Mouse (Mus musculus) E14TG2a.4 (cell line): ENCODE results near the gene Josd1.
A peak's percentile ranks its signal among the peaks of the same experiment; 100 is the strongest.
"Not testable (repeated sequence)": the region's sequence is repeated elsewhere in the genome, so short reads cannot be mapped to it uniquely, and the experiment has no call there.

ENCODE experiments used
- H3K27me3 ChIP-seq: 2 replicates; pipeline ENCODE4 v1.6.1; 2014; ENCODE audit warnings: low read length, control low read depth; ENCODE audit not compliant: insufficient read depth
- H3K36me3 ChIP-seq: 2 replicates; pipeline ENCODE4 v1.6.1; 2014; ENCODE audit warnings: low read length, control low read depth; ENCODE audit not compliant: insufficient read depth
- H3K4me1 ChIP-seq: replicated peaks from 2 replicates; pipeline ENCODE4 v1.6.1; 2014; ENCODE audit warnings: low read depth, low read length, control low read depth
- H3K4me3 ChIP-seq: replicated peaks from 2 replicates; pipeline ENCODE4 v1.5.1; 2014; ENCODE audit warnings: mild to moderate bottlenecking, low read length
- H3K9me3 ChIP-seq: 2 replicates; pipeline ENCODE4 v1.6.1; 2014; ENCODE audit warnings: low read length, control low read depth
- CTCF ChIP-seq: conservative IDR thresholded peaks from 2 replicates; pipeline ENCODE4 v1.5.1; 2014; ENCODE audit warnings: low read length
- NANOG ChIP-seq: IDR thresholded peaks from 2 replicates; pipeline ENCODE4 v1.6.1; 2014; ENCODE audit warnings: borderline replicate concordance, low read length, mixed read lengths
- POU5F1 ChIP-seq: IDR thresholded peaks from 2 replicates; pipeline ENCODE4 v1.6.1; 2014; ENCODE audit warnings: low read length, borderline replicate concordance

The Josd1 gene

DNA sequence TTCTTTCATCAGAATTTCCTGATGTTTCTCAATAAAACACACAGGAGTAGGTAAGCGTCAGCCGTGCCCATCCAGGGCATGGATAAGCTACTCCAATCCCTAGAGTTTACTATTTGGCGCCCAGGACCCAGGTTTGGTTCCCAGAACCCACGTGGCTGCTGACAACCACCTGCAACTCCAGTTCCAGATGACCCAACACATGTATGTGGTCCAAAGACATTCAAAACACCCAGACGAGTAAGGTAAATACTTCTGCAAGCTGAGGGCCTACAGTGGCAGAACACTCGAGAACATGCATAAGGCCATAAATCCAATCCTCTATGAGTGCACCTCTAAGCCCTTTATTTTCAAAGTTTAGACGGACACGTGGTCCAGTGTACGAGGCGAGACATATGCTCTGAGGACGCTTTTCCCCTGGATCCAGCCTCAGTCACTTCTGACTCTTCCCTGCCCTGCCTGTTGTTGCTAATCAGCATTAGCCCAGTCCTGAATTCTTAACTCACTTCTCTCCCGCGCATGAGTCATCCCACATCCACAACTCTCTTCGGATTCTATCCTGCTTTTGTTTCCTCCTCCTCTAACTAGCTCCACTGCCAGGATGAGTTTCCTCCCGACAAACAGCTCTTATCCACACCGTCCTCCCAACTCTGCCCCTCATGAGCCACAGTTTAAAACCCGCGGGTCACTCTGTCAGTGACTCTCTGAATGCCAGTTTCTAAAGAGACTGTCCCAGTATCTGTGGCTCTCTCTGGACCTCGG is 3.8 kb downstream of the Josd1 start:
- peaks cover 64% of the 10 kb centered on the region for H3K36me3 ChIP-seq
- TF ChIP-seq CTCF (no peak), NANOG (no peak), POU5F1 (no peak)
- H3K4me1 ChIP-seq: peaks cover 82% of the 10 kb centered on the region
- H3K4me3 ChIP-seq: no peak overlapping the region
- H3K27me3 ChIP-seq: no peaks in the 10 kb centered on the region
- H3K9me3 ChIP-seq: no peaks in the 10 kb centered on the region

DNA sequence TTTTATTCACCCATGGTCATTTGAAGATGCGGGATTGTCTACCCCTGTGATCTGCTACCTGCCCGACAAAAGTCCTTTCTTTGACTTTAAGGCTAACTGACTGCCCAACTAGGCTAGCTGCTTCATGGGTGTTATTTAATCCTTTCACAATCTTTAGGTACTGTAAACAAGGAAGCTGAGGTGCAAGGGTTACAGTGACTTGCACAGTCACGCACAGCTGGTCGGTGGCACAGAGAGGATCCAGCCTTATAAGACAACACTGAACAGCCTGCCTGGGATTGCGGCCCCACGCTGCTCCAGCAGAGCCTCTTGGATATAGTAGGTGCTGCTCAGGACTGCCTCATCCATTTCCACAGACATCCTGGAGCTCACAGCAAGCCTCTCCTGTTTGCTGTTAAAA is 4.6 kb downstream of the Josd1 start:
- Histone ChIP-seq H3K9me3 (no peaks in the 10 kb centered on the region), H3K27me3 (no peaks in the 10 kb centered on the region), H3K4me3 (no peak overlapping the region), H3K36me3 (peaks cover 67% of the 10 kb centered on the region), H3K4me1 (peaks cover 79% of the 10 kb centered on the region)
- TF ChIP-seq POU5F1 (no peak), CTCF (no peak), NANOG (no peak)

DNA sequence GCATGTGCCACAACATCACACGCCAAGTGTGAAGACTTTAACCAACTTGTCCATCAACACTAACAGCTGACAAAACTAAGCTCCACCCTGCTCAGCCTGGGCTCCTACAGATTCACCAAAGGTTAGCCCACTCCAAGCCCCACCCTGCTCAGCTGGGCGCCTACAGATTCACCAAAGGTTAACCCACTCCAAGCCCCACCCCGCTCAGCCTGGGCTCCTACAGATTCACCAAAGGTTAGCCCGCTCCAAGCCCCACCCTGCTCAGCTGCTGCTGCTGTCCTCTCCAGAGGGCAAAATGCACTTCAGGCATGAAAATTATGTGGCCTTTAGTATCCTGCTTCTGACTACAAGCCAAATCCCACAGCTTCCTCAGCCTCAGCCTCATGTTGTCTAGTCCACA is 5.7 kb downstream of the Josd1 start:
- TF ChIP-seq CTCF: no peak
- no peak for TF ChIP-seq NANOG
- TF ChIP-seq POU5F1: no peak
- Histone ChIP-seq H3K4me3 (peak overlapping the region; percentile 26; the same call in 1 of the 2 replicates), H3K4me1 (peaks cover 78% of the 10 kb centered on the region), H3K36me3 (peaks cover 79% of the 10 kb centered on the region), H3K27me3 (no peaks in the 10 kb centered on the region), H3K9me3 (no peaks in the 10 kb centered on the region)

DNA sequence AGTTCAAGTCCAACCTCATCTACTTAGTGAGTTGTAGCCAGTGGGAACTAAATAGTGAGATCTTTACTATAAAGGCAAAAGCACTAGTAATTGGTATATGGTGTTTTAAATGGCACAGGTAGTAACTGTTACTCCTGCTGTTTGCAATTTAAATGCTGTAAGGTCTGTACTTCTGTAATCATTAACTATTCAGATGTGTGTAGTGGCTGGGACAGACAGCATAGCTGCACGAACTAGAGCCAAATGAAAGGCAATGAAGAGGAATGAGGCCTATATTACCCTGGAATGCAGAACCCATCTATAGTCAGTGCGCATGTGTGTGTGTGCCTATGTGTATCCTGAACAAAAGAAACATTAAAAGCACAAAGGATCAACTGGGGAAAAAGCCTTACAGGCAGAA is 9.8 kb downstream of the Josd1 start:
- Histone ChIP-seq H3K4me3 (no peak overlapping the region), H3K9me3 (no peaks in the 10 kb centered on the region), H3K27me3 (no peaks in the 10 kb centered on the region), H3K36me3 (peaks cover 83% of the 10 kb centered on the region), H3K4me1 (peaks cover 66% of the 10 kb centered on the region)
- TF ChIP-seq POU5F1: no peak
- TF ChIP-seq NANOG: no peak
- TF ChIP-seq CTCF: no peak

DNA sequence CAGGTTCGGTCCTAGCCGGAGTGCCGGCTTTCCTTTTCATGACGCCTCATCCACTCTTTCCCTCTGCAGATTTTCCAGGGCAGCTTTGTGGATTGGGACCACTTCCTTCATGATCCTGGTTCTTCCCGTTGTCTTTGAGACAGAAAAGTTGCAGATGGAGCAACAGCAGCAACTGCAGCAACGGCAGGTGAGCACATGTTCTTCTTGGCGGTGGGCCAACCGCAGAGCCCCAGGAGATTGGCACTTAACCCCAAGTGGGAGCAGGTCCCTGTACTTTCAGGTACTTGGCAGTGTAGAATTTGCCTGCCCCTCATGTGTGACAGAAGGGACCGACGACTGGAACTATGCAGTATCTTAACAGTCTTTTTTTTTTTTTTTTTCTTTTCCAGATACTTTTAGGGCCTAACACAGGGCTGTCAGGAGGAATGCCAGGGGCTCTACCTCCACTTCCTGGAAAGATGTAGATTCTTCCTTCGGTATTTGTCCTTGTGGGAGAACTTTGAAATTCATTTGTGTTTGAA is 15.8 kb downstream of the Josd1 start:
- H3K4me3 ChIP-seq: peak overlapping the region; percentile 97
- H3K9me3 ChIP-seq, H3K27me3 ChIP-seq: not testable (repeated sequence)
- H3K36me3 ChIP-seq: peaks cover 66% of the 10 kb centered on the region
- peaks cover 59% of the 10 kb centered on the region for H3K4me1 ChIP-seq

DNA sequence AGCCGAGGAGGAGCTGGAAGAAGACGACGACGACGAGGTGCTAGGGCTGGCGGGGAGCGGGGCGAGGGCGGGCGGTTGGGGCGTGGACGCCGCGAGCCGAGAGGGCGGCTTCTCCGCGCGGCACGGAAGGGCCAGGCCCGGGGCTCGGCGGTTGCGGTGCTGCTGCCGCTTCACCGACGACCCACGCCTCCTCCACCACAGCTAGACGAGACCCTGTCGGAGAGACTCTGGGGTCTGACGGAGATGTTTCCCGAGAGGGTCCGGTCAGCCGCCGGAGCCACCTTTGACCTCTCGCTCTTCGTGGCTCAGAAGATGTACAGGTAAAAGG is 16.8 kb downstream of the Josd1 start:
- Histone ChIP-seq H3K27me3 (no peaks in the 10 kb centered on the region), H3K4me1 (peaks cover 52% of the 10 kb centered on the region), H3K36me3 (peaks cover 66% of the 10 kb centered on the region), H3K4me3 (peak overlapping the region; percentile 97), H3K9me3 (no peaks in the 10 kb centered on the region)
- TF ChIP-seq POU5F1: no peak
- TF ChIP-seq CTCF: no peak
- TF ChIP-seq NANOG: no peak

DNA sequence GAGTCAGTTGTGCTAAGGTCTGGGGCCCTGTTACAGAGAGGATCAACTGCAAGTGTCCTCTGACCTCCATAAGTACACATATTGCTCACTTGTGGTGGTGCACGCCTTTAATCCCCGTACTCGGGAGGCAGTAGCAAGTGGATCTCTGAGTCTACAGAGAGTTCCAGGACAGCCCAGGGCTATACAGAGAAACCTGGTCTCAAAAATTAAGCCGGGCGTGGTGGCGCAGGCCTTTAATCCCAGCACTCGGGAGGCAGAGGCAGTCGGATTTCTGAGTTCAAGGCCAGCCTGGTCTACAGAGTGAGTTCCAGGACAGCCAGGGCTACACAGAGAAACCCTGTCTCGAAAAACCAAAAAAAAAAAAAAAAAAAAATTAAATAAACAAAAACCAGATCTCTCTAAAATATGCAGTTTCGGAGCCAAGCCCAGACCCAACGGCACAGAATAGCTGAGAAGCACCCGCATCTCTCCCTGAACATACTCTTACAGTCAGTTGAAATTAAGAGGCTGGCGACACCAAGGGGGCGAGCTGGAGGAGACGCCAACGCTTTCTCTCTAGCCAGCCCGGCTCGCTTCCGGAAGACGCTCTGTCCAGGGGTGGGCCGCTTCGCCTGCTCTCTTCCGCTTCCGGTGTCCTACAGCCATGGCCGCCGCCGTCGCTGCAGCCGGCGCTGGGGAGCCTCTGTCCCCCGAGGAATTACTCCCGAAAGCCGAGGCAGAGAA is 17.3 kb downstream of the Josd1 start, which contains the start of gene Tomm22:
Gene Tomm22 (plus strand): TSS at position 613 of the 723 bp plus-strand sequence.
- H3K36me3 ChIP-seq: peaks cover 66% of the 10 kb centered on the region
- TF ChIP-seq CTCF: no peak
- no peak for TF ChIP-seq NANOG
- no peak for TF ChIP-seq POU5F1
- H3K27me3 ChIP-seq: no peaks in the 10 kb centered on the region
- no peaks in the 10 kb centered on the region for H3K9me3 ChIP-seq
- peak within 1 kb of the TSS; percentile 97 for H3K4me3 ChIP-seq
- H3K4me1 ChIP-seq: peaks cover 50% of the 10 kb centered on the region

DNA sequence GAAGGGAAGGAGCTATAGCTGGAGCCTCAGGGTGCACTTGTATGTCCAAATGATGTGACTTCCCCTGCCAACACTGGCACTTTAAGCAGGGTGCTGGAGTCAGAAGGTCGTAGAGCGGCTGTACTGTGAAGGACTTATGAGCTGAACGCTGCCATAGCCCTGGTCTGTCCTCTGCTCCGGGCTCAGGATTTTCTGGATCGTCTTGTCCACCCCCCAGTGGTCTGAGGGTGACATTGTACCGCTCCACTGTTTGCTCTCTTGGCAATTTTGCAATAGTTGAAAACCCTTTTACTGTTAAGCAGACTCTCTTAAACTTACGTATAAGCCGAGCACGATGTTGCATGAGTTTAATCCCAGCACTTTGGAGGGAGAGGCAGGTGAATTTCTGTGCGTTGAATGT is 18.5 kb downstream of the Josd1 start:
- no peaks in the 10 kb centered on the region for H3K27me3 ChIP-seq
- peaks cover 43% of the 10 kb centered on the region for H3K4me1 ChIP-seq
- TF ChIP-seq CTCF: peak; percentile 10; the same call in 1 of the 2 replicates
- TF ChIP-seq POU5F1: no peak
- TF ChIP-seq NANOG: no peak
- H3K4me3 ChIP-seq: no peak overlapping the region
- H3K9me3 ChIP-seq: no peaks in the 10 kb centered on the region
- H3K36me3 ChIP-seq: peaks cover 63% of the 10 kb centered on the region
